Mouse (Mus musculus): ENCODE results near the gene 1300017J02Rik.

DNA sequence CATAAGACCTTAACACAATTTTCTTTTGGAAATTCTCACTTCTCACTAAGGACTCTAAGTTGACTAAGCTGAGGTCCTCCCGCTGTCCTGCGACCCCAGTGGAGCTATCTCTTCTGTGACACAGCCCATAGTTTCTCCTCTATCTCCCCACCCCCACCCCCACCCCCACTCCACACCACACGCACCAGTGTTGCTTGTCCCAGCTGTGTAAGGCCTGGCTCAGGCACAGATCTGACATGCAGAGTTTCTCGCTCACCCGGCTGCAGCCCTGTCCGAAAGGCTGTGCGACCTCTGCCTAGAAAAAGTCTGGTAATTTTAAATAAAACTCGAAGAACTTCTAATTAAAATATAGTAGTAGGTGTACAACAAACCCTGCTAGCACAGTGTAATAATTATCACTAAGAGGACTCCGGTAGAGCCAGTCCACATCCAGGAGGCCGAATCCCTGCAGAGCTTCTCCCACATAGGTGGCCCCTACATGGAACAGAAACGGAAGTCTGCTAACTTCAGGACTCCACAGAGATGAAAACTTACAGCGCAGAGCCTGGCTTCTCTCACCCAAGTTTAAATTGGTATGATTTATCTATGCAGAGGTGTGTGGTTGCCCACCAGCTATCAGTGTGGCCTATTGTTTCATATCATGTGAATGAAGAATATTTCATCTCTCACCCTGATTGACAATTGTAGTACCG, 16.2 kb downstream of the 1300017J02Rik start:
- TF ChIP-seq EP300 (IDR thresholded peaks at IDR 0.05; ENCODE audit: low read depth) (no peak), CTCF (IDR thresholded peaks at IDR 0.05; ENCODE audit: low read depth) (no peak)

All from heart, postnatal 0 days (tissue).